Mouse (Mus musculus) neural tube, embryonic 11.5 days (tissue): Measurements from ENCODE around the gene Nek5. TPM values are rescaled to one million over a fixed set of nuclear protein-coding genes. Genes with fewer than 3 reads are reported as not detected.

ENCODE experiments used
- polyA plus RNA-seq: library from polyadenylated mRNA; unstranded; fragments of >200 nt; fragmentation: Nextera tagmentation; extraction: Ambion mirVana; gene quantifications from 2 replicates; pipeline ENCODE4 v1.2.1, GENCODE M21; 2014

Gene Nek5
- polyA plus RNA-seq, 1 experiment from 2014 or later = 0.15 TPM

Other genes starting within 250 kb of the Nek5 start
- gene Defb9, start 239.6 kb downstream of the Nek5 start, polyA plus RNA-seq = not detected in 2 replicates
- not detected in 2 replicates for gene Defb11, start 218.6 kb downstream of the Nek5 start, polyA plus RNA-seq
- not detected in 2 replicates for gene Defb15, start 192.3 kb downstream of the Nek5 start, polyA plus RNA-seq
- not detected in 2 replicates for gene Defb35, start 186.7 kb downstream of the Nek5 start, polyA plus RNA-seq
- not detected in 2 replicates for gene Defb13, start 178.3 kb downstream of the Nek5 start, polyA plus RNA-seq
- gene Fam90a1a, start 166.3 kb downstream of the Nek5 start, polyA plus RNA-seq = not detected in 2 replicates
- not detected in 2 replicates for gene Ccdc70, start 155.3 kb downstream of the Nek5 start, polyA plus RNA-seq
- gene Atp7b, start 64.7 kb downstream of the Nek5 start, polyA plus RNA-seq = 1.5 and 1.6 TPM in 2 replicates
- gene Alg11, start 64.3 kb downstream of the Nek5 start, polyA plus RNA-seq = 34.2 and 35.3 TPM in 2 replicates
- gene Nek3, start 41.4 kb upstream of the Nek5 start, polyA plus RNA-seq = 7.4 and 7.7 TPM in 2 replicates
- gene Ckap2, start 60.8 kb upstream of the Nek5 start, polyA plus RNA-seq = 55.0 and 60.6 TPM in 2 replicates
- 42.6 and 43.4 TPM in 2 replicates for gene Vps36, start 67.8 kb upstream of the Nek5 start, polyA plus RNA-seq
- 10.2 and 12.8 TPM in 2 replicates for gene Thsd1, start 102.3 kb upstream of the Nek5 start, polyA plus RNA-seq
- gene Tpte, start 158.4 kb upstream of the Nek5 start, polyA plus RNA-seq = not detected in 2 replicates